2 mouse cellular contexts compared by ENCODE assay signal in the genomic region with DNA sequence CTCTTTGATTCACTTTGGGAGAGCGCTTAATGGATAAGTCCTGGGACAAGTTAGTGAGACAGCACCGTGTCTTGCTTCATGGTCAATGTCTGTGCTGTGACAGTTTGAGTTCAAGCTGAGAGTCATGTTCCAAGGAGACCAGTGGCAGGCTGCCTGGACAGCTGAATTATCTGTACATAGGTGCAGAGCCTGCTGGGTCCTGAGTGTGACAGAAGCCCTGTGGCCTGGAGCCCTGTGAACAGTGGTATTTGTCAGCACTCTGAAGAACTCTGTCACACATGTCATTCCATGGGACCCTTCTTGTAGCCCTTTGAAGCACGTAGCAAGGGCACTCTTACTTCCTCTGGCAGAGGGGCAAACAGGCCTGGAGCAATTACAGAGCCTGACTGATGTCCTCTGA. TPM values are rescaled to one million over a fixed set of nuclear protein-coding genes. Genes with fewer than 3 reads are reported as not detected.
"Had no signal": no experiment of that assay in that cellular context is flagged by ENCODE, and none has a peak within 500 bp of the region (broad histone marks: within the 10 kb centered on the region; RNA-seq: fewer than 3 reads in every experiment).

No protein-coding gene starts in this region.

RNA-seq across cellular contexts. Expression of a gene that starts 28.9 kb away (rescaled TPM):
- total RNA-seq: gastrocnemius, adult 2 months had no signal
- polyA plus RNA-seq: erythroblast, embryonic 14.5 days had no signal
